Mouse (Mus musculus): ENCODE data around the gene Ins1. TPM values are rescaled to one million over a fixed set of nuclear protein-coding genes. Genes with fewer than 3 reads are reported as not detected.

Ins1 gene
- total RNA-seq (2021), result not detected

DNA sequence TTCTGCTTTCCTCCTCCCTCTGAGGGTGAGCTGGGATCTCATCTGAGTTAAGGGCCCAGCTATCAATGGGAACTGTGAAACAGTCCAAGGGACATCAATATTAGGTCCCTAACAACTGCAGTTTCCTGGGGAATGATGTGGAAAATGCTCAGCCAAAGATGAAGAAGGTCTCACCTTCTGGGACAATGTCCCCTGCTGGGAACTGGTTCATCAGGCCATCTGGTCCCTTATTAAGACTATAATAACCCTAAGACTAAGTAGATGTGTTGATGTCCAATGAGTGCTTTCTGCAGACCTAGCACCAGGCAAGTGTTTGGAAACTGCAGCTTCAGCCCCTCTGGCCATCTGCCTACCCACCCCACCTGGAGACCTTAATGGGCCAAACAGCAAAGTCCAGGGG is at the start of gene Ins1:
TSS of gene Ins1 (plus strand) at position 301 of the 400 bp plus-strand sequence.
- no peak for DNase-seq

Data from layer of hippocampus, postnatal 36 days (tissue).